Mouse (Mus musculus): ENCODE results near the gene Igsf3.
A peak's percentile ranks its signal among the peaks of the same experiment; 100 is the strongest.

Gene Igsf3

DNA sequence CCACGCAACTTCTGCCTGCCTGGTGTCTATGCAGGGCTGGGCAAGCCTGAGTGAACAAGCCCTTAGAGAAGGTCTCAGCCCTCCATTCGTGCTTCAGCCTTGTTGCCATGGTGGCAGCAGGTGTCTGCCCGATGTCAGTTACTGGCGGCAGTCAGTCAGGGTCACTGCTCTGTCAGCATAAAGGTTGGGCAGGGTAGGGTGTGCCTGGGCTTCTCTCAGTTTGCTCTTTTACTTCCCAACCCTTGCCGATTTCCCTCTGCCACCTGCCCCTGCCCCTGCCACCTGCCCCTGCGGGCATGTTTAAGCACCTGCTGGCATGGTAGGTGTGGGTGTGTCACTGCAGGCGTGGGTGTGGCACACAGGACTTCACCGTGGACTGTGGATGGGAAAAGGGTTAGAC lies 67.6 kb downstream of the Igsf3 start:
- DNase-seq (ENCODE audit: extremely low read depth, low read depth): no peak

DNA sequence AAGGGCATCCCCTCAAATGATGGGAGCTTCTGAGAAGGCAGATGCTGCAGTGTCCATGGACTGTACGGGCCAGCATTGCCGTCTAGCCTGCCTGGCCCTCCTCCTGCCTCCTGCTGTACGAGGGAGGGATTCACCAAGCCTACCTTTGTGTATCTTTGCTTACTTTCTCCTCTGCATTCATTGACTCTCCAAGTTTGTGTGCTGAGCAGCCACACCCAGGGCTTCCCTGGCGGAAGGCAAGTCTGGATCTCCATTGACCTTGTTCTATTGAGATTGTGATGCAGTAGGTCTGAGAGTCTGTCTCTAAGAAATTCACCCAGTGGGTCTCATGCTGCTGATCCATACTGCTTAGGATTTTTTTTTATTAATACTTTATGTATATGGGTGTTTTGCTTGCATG lies 70.4 kb downstream of the Igsf3 start:
- no peak for DNase-seq (ENCODE audit: extremely low read depth, low read depth)

DNA sequence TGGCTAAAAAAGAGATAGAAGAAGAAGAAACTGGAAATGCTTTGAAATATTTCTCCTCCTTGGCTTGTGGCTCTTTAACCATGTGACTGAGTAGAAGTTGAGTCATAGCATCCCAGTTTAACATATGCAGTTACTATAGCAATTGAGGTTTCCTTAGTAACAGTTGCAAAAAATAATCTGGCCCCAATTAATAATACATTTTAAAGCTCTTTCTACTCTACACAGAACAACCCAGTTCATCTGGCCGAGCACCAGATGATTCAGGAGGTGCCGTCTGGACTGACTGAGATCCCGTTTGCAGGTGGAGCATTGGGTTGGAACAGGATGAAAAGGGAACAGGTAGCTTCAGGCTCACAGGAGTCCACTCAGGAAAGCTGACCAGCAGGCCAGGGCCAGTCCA lies 71.9 kb downstream of the Igsf3 start:
- no peak for DNase-seq (ENCODE audit: extremely low read depth, low read depth)

DNA sequence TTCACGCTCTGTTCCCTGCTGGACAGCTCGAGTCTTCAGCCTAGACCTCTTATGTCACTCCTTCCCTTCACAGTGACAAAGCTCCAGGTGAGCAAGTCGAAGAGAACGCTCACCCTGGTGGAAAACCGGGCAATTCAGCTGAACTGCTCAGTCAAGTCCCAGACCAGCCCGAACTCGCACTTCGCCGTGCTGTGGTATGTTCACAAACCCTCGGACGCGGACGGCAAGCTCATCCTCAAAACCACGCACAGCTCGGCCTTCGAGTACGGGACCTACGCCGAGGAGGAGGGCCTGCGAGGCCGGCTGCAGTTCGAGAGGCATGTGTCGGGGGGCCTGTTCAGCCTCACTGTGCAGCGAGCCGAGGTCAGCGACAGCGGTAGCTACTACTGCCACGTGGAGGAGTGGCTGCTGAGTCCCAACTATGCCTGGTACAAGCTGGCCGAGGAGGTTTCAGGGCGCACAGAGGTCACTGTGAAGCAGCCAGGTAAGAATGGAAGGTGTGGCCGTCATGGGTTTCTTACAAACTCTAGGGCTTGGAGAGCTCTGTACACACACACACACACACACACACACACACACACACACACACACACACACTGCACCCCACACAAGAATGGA lies 74.0 kb downstream of the Igsf3 start:
- DNase-seq (ENCODE audit: extremely low read depth, low read depth): no peak

DNA sequence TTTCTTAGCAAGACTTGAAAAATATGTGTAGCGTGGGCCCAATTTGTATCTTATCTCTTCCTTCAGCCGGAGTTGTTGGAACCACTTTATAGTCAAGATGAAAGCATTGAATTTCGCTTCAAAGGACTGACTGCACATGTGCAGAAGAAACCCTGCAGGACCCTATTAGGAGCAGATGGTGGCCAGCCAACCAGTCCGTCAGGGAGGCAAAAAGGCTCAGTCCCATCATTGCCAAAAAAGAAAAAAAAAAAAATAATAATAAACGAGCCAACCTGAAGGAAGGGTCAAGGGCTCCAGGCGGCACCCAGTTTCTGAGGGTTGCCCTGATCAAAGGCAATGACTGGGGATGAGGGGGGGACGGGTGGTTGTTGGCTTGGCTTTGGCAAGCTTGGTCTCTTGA lies 83.7 kb downstream of the Igsf3 start:
- no peak for DNase-seq (ENCODE audit: extremely low read depth, low read depth)

DNA sequence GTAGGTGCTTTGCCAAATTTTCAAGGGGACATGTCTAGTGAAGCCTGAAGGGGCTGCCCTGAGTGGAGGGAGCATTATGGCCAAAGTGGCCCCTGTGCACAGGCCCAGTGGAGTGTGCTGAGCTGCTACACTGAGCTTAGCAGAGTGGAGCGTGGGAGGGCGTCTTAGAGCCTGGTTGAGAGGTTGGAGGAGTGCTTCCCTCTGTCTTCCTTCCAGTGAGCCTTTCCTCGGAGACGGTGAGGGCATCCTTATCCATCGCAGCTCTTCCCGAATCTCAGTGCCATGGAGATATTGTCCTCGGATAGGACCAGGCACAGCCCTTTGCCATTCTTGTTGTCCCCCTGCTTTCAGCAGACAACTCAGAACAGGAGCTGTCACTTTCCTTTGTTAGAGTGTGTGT lies 84.2 kb downstream of the Igsf3 start:
- DNase-seq (ENCODE audit: extremely low read depth, low read depth): no peak

DNA sequence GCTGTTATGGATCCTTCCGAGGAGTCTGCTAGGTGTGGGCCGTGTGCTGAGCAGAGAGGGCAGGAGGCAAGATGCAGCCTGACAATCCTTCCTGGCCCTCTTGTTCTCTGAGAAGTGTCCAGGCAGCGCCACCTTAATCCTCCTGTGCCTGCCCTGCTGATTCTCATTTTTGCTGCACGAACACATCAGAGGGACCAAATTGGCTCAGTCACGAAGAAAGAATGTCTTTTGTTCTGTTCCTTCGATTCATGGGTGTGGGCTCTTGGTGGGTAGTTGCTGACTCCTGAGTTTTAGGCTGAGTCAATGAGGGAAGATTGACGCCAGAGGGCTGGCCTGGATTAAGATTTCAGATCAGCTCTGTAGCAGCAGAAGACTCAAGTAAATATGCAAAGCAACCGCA lies 84.9 kb downstream of the Igsf3 start:
- DNase-seq (ENCODE audit: extremely low read depth, low read depth): no peak

DNA sequence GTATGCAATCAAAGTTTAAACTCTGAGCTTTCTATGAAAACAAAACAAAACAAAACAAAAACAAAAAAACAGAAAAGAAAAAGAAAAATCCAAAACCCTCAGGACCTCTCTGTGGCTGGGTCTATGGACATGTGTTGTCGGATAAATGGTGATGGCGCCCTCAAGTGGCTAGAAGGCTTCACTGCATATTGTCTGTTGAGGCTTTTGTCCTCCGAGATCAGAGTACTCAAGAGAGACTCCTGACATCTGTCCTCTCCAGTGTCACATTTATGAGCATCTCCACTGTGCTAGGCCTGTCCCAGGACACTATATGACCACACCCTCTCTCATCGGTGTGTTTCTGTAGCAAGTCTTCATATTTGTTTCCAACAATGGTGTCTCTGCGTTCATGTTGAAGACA lies 85.4 kb downstream of the Igsf3 start:
- DNase-seq (ENCODE audit: extremely low read depth, low read depth): peak; percentile 56

DNA sequence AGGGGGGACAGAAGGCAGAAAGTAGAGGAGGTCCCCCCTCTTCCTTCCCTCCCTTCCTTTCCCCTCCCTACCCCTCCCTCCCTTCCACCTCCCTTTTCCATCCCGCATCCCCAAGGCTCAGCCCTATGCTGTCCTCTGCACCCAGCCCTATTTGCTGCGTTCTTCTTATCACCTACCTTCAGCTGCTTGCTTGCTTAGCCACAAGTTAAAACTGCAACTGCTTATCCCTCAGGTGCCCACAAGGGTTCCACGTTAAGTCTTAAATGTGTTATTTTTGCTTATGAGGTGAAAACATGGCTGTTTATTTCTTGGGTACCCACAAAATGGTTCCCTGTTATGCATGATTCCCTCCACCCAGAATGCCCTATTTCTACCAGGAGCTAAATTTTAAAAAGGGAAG lies 86.6 kb downstream of the Igsf3 start:
- DNase-seq (ENCODE audit: extremely low read depth, low read depth): peak; percentile 63

DNA sequence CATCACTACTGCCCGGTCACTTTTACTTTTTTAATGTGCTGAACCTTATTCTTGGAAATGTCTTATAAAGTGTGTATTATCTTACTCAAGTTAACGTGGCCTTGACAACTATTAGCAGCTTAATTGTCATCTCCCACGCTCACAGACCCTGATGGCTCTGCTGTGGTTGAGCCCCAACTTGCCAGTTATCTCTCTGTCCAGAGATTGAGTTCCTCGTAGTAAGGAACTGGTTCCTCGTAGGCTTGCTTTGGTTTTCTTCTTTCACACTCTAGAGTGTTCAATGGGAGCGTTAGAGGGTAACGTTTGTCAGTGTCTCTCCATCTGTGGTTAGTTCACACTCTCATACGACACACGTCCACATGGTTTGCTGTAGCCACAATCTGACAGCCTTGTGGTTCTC lies 92.8 kb downstream of the Igsf3 start:
- no peak for DNase-seq (ENCODE audit: extremely low read depth, low read depth)

DNA sequence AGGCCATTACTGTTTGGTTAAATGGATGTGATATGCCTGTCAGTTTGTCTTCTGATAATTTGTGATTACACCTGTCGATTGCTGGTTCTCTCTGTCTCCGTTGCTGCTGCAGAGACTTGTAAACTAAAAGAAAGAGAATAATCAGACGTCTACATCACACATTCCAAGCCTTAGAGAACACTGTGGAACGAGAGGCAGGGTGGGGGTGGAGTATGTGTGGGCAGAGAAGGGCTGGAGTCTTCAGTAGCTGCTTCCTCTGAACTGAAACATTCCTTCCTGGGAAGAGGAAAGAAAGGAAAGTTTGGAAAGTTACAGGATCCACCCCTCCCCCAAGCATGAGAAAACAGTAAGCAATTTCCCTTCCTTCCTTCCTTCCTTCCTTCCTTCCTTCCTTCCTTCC lies 95.0 kb downstream of the Igsf3 start:
- DNase-seq (ENCODE audit: extremely low read depth, low read depth): no peak

DNA sequence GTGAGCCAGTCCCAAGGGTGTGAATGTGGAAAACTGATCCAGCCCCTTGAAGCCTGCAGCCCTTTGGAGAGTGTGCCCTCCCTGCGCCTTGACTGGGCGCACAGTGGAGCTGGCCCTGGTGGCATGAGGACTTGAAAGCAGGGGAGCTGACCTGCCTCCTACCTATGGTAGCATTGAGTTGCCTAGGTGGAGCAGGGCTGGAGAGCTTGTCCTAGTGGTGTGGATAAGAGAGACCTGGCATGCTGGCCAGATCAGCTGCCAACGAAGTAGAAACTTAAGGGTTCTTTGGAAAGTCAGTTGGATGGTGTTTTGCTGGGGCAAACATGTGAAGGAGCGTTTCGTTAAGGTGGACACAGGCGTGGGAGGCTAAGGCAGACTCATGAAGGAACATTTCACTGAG lies 105.1 kb downstream of the Igsf3 start:
- DNase-seq (ENCODE audit: extremely low read depth, low read depth): no peak

DNA sequence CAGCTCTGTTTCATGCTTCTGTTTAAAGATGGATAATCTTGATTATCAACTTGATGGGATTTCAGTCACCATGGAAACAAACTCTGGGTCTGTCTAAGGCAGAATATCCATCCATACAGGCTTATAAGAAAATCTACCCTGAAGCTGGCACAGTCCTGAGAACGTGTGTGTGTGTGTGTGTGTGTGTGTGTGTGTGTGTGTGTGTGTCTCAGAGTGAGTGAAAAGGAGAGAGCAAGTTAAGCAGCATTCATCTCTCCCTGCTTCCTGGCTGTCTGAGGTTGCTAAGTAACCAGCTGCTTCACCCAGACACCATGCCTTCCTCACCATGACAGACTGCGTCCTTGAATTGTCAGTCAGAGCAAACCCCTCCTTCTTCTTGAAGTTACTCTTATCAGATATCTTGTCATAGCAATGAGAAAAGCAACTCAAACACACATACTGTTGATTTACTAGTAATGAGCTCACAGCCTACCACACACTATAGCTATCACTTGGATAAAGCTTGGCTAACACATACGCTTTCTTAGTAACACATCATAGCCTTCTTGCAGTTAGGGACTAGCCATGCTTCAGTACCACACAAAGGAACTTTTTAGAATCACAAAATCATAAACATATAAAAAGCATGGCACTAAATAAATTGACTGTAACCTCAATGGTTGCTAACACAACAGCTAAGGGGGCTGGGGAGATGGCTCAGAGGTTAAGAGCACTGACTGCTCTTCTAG lies 106.5 kb downstream of the Igsf3 start:
- no peak for DNase-seq (ENCODE audit: extremely low read depth, low read depth)

DNA sequence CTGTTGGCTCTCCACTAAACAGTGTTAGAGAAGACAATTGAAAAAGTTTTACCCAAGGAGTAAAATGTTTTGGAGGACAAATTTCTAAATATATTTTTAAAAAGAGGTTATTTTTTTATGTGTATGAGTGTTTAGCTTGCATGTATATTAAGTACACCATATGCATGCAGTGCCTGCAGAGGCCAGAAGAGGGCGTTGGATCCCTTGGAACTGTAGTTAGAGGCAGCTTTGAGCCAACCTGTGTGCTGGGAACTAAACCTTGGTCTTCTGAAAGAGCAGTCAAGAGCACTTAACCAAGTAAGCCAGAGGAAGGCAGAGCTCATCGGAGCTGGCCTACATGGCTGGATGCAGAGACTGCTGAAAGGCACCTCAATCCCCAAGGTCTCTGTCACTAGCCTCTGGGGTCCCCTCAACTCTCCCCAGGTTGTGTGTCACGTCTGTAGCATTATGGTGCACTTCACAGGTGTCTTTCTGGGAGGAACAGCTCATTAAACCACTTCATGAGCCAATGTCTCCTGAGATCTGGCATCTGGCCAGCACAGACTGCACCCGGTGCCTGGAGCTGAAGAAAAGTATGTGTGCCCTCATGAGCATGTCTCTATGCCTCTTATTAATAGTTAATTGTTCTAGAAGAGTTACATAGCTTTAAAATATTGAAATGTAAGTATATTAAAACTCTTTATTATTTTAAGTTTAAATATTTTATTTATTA lies 109.3 kb downstream of the Igsf3 start:
- DNase-seq (ENCODE audit: extremely low read depth, low read depth): no peak

DNA sequence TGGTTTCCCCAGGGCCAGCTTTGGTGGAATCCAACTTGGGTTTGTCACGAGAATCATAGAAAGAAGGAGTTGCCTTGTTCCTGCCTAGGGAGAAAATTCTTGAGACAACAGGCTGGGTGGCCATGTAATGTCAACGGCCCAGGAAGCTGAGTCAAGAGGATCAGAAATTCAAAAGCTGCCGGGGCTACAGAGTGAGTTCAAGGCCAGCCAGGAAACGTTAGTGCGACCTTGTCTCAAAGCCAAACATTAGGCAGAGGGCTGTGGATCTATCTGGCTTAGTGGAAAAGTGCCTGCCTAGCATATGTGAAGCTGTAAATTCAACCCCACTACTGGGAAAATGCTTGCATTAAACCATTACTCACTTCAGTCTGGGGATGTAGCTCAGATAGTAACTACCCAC lies 110.6 kb downstream of the Igsf3 start:
- DNase-seq (ENCODE audit: extremely low read depth, low read depth): no peak

DNA sequence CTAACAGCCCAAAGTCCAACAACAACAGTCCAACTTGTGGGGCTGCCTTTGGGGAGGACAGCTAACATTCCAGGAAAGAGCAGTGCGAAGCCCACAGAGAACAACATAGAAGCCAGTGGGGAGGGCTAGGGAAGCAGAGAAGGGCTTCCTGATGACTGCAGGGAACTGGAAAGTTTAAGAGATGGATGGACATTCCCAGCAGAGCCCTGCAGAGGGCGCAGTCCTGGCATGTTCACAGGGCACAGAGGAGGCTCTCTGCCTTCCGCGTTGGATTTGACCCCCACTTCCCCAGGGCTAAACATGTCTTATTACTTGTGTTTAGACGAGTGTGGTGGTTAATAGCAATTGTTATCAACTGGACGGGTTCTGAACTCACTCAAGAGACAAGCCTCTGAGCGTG lies 111.3 kb downstream of the Igsf3 start:
- DNase-seq (ENCODE audit: extremely low read depth, low read depth): no peak

DNA sequence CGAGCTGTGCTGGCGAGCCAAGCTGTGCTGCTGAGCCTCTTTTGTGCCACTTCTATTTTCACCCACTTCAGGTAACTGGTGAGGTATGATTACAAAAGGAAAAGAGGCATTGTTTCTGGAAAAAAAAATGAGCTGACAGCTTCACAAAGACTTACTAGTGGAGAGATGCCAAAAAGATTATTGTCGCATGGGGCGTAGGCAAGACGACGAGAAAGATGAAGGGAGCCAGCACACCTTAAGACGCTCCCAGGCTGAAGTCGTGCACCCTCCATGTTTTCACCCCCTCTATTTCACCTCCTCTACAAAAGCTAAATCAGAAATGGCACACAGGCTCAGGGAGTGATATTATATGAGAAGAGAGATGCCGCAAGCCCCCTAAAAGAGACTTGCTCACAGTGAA lies 113.6 kb downstream of the Igsf3 start:
- DNase-seq (ENCODE audit: extremely low read depth, low read depth): no peak

DNA sequence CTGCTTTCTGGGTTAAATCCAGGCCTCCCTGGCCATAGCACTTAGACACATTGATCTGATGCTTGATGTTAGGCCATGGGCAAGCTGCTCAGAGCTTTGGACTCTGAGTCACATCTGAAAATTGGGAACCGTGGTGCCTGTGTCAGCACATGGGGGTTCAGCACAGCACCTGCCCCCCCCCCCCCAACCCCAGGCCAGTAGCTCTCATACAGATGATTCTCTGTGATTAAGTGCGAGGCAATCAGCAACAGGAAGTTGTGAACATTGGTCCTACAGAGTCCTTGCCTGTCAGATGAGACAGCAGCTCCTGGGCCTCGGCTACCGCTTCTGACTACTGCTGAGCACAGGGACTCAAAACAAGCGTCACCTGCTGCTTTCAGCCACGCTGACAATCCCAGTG lies 116.0 kb downstream of the Igsf3 start:
- DNase-seq (ENCODE audit: extremely low read depth, low read depth): peak; percentile 92

DNA sequence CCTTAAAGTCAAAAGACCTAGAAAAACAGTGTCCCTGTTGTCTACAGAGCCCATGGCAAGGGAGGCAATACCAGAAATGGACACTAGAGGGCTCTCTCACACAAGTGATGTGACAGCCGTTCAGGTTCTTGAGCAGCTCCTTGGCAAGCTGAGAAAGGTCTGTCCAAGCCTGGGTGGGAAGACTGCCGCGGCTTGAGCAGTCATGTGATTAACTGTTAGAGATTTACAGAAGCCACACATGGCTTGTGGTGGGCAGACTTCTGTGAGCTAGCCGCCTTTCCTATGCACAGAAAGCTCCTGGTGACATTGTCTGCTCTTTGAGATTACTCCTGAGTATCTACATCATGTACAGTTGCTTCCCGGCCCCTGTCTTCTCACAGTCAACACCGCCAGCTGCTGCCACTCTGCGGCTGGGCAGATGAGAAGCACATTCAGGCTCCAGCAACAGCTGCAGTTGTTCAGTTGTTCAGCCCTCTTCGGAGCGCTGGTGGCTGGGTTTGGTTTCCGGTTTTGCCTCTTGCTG lies 117.1 kb downstream of the Igsf3 start:
- DNase-seq (ENCODE audit: extremely low read depth, low read depth): peak; percentile 99

DNA sequence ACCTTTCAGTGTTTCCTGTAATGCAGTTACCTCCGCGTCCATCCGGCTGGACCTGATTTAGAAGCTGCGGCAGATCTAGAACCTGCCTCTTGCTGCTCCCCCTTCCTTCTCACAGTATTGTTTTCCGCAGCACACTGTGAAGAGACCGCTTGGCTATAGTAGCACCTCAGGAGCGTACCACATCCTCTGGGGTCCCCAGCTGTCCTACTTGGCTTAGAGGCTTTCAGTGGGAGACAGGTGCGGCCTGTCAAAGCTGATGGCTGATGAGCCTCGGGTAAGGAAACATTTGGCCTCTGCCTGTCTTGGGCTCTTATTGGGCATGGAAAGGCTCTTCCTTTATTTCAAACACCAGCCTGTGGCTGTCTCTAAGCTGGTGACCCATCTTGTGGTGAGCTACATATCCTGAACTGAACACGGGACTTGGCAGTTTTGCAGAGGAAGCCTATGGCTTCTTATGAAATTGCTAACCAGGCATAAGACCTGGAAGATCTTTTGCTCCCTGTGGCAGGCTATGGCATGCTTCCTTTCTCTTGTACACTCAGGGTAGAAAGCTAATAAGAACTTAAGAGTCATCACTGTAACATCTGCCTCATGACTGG lies 120.6 kb downstream of the Igsf3 start:
- no peak for DNase-seq (ENCODE audit: extremely low read depth, low read depth)

DNA sequence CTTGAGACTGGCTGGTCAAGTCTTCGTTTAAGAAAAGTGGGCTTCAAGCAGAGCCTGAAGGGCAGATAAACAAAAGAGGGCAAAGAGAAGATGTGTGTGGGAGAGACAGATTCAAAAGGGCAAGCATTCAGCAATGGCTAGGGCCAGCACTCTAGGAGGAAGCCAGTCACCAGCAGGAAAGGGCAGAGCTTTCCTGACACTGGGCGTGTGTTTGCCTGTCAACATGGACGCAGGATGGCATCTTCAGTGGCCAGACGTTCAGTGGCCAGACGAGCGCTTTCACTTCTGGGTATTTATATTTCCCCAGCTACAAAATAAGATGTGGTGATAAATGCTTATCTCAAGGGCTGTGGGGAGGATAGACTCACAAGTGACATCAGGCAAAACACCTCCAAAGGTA lies 123.0 kb downstream of the Igsf3 start:
- no peak for DNase-seq (ENCODE audit: extremely low read depth, low read depth)

DNA sequence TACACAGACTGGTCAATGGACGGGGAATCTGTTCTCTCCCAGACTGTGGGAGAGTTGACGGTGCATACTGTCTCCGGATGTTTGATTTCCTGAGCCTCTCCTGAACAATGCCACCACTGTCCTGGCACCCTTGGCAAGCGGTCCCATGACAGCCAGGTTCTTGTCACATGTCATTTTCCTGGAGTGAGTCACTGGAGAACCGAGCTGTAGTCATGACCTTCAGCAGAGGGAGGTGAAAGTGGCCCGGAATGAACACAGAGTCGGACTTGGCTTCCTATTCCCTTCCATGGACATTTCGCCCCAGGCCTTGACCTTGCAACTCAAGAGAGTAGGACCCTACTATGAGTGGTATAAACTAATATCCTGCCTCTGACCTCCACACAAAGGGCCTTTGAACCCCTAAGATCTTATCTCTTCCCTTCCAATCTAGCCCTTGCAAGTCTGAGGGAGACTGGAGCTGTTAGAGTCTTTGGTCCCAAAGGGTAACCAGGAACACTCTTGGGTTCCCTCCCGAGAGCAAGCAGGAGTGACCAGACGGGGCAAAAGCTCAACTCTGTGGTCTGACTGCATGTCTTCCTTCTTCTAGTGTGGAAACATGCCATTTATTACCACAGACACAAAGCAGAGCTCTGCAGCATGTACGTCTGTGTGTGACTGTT lies 123.6 kb downstream of the Igsf3 start:
- DNase-seq (ENCODE audit: extremely low read depth, low read depth): no peak

Data from MEL-GATA-1-ER (cell line).